Mouse (Mus musculus) mouse embryonic stem cell (cell line): ENCODE results near the gene Olfr1490.
"Not testable (repeated sequence)": the region's sequence is repeated elsewhere in the genome, so short reads cannot be mapped to it uniquely, and the experiment has no call there.

ENCODE experiments used
- in situ Hi-C, 2 experiments: fragments of 300-500 bp; cut with MboI; formaldehyde crosslinking; loops; 1 replicate in 1 of 2; 3 replicates in 1 of 2; pipeline ENCODE4 v1.14.3; 2019 to 2020; ENCODE audit warnings: low sequenced_read_pairs in 2 of 2, low pct_unique_long_range_greater_than_20kb in 1 of 2, mixed read lengths in 1 of 2; ENCODE audit not compliant: unreplicated experiment in 1 of 2

Olfr1490 gene

GRCm38 (mm10) chr19:13650791-13651190 lies at the start of gene Olfr1490:
Gene Olfr1490, plus strand, starts transcription at chr19:13651091.
- in situ Hi-C loops = no loop called here

DNA sequence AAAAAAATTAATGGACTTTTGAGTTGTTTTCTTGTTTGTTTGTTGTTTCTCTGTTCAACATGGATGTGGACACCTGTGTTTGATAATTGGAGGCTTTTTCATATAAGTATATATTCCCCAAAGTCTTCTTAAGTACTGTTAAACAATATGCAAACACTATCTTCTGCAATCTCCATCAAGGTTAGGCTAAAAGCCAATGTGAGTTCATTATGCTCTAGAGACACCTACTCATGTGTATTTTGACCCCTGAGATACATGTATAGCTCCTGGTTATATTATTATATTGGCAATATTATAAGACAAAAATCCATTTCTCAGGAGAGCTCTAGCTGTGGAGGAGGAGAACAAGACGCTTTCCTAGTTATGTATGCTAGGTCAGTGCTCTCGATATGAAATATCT lies 33.8 kb upstream of the Olfr1490 start, which contains the start of gene Olfr1487:
Gene Olfr1487, plus strand, starts transcription at position 301 of the 400 bp plus-strand sequence.
- in situ Hi-C loops = not testable (repeated sequence)

GRCm38 (mm10) chr19:13631321-13631720 lies 19.6 kb upstream of the Olfr1490 start, which contains the start of gene Olfr1489:
Gene Olfr1489, plus strand, starts transcription at chr19:13631621.
- in situ Hi-C loops = no loop called here

DNA sequence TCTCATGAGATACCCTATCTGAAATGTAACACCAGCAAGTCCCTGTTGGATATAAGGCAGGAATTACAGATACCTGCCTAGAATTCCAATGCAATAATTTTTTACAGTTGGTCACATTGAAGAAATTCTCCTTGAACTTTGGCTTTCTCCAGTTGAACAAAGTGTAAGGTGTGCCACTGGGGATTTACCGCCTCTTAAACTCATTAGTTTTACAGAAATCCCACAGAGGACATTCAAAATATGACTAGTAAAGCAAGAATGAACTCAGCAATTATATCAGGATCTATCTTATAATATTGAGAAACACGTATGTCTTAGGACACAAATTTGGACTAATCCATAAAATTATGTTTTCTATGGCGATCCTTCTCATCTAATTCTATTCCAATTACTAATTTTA lies 46.1 kb downstream of the Olfr1490 start, which contains the start of gene Olfr1491:
Gene Olfr1491, plus strand, starts transcription at position 301 of the 400 bp plus-strand sequence.
- in situ Hi-C loops = no loop called here
